Mouse (Mus musculus) frontal cortex, postnatal 36 days (tissue): ENCODE measurements around the gene Aldh1b1.

Source experiments
- DNase-seq, 2 experiments: peaks; one replicate each; pipeline ENCODE4 v3.0.0; 2022; ENCODE audit warnings: low spot score in 2 of 2

Aldh1b1 gene

GRCm38 (mm10) chr4:45798964-45799363, at the start of gene Aldh1b1:
Aldh1b1 (plus strand) TSS chr4:45799022.
- DNase-seq, result peak; percentile 61 to 72

DNA sequence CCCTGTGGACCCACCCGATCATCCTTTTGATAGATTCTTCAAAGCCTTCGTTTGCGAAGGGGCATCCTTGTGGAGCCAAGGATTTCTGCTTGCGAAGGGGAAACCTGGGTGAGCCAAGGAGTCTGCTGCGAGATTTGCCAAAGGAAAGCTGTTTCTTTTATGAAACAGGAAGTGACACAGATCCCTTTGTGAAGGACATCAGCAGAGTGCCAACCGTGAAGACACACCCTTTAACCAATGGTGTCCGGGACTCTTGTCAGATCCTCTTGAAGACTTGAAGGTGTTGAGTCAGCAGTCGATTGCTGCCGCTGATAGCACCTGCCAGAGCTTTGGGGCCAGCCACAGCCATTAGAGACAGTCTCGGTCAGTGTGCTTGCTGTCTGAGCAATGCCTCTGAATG, 49.4 kb upstream of the Aldh1b1 start:
- DNase-seq, result no peak

- no peak for DNase-seq
These were observed 48.3 kb upstream of the Aldh1b1 start for GRCm38 (mm10) chr4:45750477-45750876.

DNA sequence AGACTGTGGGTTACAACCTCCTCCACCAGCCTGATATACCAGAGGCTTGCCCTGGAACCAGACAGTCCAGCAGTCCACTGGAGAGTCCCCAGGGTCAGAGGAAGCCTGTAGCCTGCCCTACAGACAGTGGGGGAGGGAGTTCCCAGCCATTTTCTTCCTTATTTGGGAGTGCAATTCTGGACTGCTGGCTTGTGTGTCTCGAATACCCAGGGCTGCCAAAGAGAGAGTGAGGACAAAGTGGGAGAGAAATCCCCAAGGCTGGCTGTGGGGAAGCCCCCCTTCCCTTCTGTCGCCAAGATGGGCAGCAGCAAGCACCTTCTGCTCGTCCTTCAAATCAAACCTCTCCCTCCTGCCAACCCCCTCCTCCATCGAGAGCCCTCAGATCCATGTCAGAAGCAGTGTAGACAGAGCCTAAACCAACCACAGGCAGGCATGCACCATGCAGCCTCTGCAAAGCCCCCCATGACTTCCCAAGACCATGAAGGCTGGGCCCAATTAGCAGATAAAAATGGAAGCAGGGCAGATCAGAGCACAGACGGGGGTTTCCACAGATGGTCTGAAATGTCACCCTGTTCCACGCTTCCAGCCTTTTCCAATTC, 45.5 kb upstream of the Aldh1b1 start:
- DNase-seq, result no peak

DNA sequence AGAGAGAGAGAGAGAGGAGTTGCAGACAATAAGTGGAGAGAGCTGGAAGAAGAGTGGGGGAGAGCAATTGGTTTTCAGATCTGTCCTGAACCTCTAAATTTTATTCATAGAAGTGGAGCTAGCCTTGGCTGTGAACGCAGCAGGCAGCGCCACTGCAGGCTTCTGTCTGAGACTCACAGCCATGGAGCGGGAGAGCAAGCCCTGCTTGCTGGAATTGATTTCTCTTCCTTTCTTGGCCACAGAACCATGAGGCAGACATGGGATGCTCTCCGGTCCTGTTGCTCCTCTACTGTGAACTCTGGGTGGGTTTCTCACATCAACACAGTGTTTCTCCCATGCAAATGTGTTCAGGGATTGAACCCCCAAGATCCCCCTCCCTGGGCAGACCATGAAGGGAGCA, 44.7 kb upstream of the Aldh1b1 start:
- DNase-seq, result no peak

DNA sequence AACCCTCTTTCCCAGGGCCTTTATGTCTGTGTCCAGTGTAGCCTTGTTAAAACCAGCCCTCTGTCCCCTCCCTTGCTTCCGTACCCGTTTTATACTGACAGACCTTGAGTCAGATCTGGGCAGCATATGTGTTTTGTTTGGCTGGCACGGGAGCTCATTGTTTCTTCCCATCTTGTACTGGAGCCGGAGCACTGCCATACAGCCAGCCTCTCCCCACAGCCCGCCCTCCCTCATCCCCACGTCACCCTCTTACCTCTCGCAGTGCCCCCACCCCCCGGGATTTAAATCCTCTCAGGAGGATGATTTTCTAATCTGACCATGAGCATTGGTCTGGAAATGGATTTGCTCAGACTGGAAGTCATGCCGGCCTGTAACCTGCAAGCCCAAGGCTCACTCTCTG, 43.7 kb upstream of the Aldh1b1 start:
- no peak for DNase-seq

- DNase-seq, result peak; percentile 64 to 78
These were observed 42.9 kb upstream of the Aldh1b1 start for GRCm38 (mm10) chr4:45755881-45756280.

- no peak for DNase-seq
These were observed 40.9 kb upstream of the Aldh1b1 start for GRCm38 (mm10) chr4:45757941-45758340.

- DNase-seq, result no peak
These were observed 39.4 kb upstream of the Aldh1b1 start for GRCm38 (mm10) chr4:45759411-45759810.

DNA sequence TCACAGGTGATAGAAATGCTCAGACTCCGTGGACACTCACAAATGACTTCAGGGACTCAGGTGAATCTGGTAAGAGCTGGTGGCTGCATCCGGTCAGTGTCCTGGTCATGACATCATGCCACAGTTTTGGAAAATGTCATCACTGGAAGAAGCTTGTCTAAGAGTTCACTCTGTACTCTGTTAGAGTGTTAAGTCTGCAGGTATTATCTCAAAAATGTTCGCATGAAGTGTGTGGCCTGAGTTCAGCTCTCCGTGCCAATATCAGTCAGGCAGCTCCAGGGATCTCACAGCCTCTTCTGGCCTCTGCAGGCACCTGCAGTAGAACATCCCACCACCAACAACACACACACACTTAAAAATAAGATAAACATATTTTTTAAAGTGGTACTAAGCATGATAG, 36.2 kb upstream of the Aldh1b1 start:
- no peak for DNase-seq

DNA sequence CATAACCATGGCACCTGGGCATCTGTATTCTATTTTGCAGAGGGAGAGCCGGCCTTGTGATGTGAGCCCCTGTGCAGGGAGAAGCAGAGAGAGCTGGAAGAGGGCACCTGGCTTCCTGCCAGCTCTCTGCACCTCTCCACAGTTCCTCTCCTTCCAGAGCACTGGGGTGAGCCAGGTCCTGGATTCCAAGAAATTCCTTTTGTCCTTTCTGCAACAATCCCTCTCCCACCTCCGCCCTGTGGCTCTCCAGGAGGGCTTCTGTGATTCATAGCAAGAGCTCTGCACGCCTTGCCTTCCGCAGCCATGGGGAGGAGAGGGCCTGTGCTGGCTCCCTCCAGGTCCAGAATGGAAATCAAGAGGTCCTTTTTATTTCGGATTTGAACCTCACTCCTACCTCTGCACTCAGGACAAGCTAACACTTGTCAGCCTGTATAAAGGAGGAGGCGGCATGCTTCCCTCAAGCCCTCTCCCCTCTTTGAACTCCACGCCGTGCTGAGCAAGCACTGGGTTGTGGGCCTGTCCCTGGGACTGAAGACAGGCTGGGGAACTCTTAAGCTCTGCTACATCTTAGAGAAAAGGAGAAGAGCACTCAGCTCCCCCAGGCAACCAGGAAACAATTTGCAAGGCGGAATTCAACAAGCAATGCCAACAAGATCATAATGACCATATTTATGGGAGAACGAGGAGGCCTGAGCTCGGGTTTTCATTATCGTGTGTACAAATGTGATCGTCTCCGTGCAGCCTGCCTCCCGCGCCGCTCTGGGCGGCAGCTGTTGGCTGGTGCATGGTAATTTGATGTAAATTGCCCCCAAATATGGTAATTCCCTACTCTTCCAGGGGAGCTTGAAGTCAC, 35.3 kb upstream of the Aldh1b1 start:
- DNase-seq, result no peak

- DNase-seq, result no peak
These were observed 34.7 kb upstream of the Aldh1b1 start for GRCm38 (mm10) chr4:45764141-45764494.

- no peak for DNase-seq
These were observed 33.7 kb upstream of the Aldh1b1 start for GRCm38 (mm10) chr4:45765121-45765564.

- no peak for DNase-seq
These were observed 33.1 kb upstream of the Aldh1b1 start for GRCm38 (mm10) chr4:45765565-45766201.

DNA sequence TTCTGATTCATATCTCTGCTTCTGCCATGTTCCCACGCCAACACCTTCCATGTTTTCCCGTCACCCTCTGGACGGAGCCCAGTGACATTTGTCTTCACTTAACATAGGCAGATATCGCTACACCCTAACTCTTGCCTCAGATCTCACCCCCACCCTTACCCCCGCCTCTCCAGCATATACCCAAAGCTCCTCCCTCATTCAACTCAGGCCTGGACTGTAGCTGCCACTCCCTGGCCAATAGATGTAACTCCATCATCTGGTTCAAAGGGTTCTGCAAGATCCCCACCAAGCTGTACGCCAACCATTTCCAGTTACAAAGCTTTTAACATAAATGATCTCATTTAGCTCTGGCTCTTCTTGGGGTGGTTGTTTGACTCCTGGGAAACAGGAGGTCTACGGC, 32.0 kb upstream of the Aldh1b1 start:
- DNase-seq, result no peak

DNA sequence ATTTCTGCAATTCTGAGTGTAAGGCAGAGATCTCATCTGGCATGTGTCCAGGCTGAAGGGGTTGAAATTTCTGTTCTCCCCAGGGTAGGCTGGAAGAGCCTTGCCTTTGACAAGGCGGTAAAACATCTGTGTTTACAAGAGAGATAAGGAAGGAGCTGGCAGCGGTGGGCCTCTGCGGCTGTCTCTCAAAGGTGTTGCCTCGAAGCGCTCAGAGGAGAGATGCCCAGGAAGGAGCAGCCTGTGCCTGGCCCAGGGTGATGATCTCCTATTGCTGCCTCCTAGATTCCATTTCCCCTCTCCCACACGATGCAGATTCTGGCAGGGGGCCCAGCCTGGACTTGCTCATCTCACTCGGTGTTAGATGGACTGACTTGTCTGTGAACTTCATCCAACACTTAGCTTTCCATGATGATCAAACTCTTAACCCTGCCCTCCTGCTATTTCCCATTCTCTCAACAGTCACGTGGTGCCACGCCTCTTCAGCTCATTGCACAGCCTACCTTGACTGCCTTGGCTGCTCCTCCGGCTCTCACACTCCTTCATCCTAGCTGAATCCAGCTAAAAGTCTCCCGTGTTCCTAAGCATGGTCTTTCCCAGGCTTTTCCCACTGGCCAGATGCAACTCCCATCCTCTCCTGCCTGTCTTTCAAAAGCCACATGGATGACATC, 30.8 kb upstream of the Aldh1b1 start:
- DNase-seq, result no peak

DNA sequence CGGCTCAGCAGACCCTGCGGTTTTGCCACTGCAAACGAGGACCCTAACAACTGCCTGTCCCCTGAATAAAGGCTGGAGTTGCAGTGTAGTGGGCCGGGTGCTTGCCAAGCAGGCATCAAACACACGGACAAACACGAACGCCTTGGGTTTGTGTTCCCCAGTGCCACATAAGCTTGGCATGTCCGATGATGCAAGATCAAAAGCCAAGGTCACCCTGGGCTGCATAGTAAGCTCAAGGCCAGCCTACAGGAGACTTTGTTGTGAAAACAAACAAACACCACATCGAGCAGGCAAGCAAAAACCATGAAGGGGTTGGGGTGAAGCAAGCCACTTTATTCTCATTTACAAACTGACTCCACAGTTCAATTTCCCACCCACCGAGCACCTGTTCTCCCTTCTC, 29.7 kb upstream of the Aldh1b1 start:
- DNase-seq, result no peak

DNA sequence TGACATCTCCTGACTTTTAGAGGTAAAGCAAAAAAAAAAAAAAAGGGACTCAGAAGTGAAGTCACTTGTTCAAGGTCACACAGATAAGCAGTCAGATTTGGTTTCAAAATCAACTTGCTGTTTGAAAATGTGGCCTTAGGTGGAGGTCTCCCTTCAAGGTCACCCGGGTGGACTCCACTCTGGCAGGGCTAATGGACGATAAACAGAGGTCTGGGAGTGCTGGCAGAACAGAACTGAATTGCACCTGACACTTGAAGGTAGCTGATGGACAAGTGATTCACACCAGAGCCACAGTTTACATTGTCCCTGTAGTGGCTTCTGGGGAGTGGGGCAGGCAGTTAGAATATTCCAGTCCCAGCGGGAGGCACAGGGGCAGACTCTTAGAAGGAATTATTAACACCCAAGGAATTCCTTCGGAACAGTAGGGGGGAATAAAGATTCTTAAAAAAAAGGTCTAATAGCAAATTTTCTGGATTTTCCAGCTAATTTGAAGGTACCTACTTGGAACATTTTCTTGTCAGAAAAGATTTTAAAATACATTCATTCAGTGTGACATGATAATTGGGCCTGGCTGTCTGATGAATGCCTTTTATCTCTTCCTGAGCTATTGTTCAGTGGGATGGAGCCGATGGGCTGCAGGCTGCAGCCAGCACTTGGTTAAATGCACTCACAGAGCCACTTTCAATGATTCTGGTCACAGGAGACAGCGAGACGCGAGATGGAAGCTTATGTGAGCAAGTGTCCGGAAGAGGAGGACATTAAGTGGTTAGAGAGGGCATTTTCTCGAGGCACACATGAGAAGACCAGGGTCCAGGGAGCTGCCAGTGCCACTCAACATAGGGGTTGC, 28.8 kb upstream of the Aldh1b1 start:
- no peak for DNase-seq

- no peak for DNase-seq
These were observed 28.2 kb upstream of the Aldh1b1 start for GRCm38 (mm10) chr4:45770638-45771033.

DNA sequence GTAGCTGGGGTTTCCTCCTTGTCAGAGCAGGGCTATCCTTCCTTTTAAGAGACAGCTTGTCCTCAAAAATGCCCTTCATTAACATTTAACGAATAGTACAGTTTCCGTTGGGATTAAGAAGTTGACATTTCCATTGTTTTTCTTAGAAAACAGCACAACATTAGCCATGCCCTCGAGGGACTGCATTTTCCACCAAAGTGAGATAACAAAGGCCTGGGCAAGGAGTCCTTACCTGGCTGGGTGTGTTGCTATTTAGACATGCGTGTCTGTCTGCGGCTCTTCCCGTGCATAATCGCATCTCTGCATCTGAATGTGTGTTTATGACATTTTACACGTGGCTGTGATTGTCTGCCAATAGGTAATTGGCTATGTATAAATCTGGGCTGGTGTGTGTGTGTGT, 27.6 kb upstream of the Aldh1b1 start:
- no peak for DNase-seq

DNA sequence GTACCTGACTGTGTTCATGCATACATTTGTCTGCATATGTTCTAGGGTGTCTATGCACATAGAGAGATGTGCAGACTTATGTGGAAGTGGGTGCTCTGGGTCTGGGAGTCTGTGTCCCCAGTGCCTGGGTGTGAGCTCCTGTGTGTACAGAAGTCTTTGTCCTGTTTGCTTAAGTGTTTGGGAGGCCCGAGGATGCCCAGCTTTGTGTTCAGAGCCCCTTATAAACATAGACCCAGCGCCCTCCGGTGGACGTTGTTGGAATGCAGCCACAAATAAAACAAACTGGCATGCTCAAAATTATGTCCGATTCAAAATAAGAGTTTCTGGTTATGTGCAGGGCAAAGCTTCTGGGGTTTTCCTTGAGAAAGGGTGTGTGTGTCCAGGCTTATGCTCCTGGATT, 27.2 kb upstream of the Aldh1b1 start:
- DNase-seq, result peak; percentile 52 to 54
